Mouse (Mus musculus): Measurements from ENCODE around the gene Lrmda.

Gene Lrmda

DNA sequence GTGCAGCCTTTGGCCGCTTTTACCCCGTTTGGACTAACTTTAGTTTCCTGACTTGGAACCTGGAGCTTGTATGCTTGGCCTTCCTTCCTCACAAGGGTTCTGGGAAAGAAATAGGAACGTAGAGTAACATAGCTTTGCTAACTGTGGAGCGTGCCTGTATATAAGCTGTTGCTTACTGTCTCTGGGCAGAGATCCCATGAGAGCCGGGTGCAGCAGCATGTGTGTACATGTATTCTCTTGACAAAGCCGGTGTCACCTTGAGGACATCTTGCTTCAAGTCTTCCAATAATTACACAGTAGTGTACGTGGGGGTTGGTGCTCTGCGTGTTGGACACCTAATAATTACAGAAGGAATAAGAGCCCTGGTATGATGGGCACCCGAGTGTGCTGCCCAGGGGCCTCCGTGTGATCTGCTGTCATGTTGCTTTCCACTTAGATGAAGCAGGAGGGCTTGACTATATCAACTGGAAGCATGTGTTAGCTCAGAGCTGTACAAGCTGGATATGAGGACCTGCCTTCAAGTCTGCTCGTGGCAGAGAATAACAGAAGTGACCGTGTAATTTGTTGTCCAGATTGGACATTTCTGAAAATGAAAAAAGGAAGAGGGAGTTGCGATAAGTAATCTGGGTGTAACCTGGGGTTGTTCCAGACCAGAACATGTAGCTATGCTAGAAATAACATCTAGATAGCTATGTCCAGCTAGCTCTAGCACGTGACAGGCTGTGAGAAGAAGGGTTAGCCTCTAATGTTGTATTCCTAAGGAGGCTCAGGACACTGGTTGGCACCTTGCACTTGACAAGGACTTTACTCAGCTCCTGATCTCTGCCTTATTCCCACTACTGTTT, 82.7 kb downstream of the Lrmda start:
- DNase-seq: no peak

DNA sequence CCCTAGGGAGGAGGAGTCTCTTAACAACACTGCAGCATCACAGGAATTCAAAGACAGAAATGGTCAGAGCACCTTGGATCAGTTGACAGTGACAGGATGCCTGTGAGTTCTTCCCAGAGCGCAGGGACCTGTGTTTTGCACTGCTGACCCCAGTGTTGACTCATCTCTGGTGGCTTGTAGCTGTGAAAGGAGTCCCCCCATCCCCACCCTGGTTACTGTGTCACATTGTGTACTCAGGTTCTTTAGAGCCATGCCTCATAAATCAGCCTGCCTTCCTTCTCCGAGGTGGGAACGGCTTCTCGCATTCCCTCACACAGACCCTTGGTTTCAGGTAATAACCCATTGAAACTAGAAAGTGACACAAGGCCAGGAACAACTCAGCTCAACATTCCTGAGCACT, 86.3 kb downstream of the Lrmda start:
- no peak for DNase-seq

DNA sequence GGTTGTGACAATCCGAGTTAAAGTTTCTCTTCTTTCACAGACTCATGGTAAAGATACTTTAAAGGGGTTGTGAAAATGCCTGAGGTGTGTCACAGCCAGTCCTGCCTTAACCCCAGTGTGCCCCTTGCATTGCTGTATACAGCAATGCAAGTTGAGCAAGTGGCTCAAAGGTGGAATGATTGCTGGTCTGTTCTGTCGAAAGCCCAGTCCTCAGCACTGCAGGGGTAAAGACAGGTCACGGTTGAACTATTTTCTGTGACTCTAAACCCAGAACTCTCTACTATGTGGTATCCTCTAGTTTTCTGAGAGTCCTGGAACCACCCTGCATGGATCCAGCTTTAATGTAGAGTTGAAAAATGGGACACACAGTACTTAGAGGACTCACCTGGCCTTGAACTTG, 87.3 kb downstream of the Lrmda start:
- DNase-seq: no peak

DNA sequence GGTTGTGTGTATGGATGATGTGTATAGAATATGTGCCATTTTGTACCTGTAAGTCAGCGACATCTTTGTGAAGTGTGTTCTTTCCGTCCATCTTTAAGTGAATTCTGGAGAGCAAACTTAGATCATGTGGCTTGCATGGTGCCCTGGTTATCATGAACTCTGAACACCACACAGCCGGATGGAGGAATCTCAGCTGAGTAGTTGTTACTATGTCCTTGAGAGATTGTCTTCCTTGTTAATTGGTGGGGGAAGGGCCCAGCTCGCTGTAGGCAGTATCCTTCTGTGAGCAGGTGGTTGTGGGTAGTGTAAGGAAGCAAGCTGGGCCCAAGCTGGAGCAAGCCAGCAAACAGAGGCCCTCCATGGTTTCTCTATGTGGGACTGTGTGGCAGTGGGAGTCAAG, 89.9 kb downstream of the Lrmda start:
- no peak for DNase-seq

DNA sequence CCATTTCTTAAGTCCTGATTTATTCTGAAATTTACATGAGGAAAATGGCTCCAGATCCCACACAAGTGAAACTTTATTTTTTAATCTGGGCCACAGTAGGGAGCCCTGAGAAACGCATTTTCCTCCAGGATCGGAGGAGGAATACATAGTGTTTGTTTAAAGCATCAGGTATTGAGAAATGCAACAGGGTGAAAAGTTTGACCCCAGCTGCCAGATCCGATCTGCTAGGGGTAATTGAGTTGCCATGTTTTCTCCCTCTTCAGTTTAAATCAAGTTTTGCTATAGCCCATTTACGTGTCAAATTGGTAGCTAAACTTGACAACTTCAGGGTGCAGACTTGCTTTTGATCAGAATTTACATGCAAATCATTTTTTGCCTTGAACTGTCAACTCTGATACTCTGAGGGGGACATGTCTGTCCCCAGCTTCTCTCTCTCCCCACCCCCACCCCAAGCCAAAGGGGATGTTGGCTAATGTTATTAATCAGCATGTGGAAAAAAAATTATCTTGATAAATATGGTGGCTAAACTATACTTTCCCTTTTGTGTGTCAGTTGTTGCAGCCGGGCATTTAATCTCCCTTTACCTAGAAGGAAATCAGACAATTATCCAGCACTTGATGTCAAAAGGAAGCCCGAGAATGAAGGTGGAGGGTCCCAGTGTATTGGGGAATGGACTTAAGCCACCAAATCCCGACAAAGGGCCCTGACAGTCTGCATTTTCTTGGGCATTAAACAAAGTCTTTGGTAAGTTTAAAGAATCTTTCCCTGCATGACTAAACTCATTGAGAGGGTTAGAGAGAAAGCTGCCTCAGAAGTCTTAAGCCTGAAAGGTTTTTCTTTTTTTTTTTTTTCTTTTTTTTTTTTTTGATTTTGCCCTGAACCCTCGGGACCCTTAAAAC, 94.2 kb downstream of the Lrmda start:
- DNase-seq: no peak

DNA sequence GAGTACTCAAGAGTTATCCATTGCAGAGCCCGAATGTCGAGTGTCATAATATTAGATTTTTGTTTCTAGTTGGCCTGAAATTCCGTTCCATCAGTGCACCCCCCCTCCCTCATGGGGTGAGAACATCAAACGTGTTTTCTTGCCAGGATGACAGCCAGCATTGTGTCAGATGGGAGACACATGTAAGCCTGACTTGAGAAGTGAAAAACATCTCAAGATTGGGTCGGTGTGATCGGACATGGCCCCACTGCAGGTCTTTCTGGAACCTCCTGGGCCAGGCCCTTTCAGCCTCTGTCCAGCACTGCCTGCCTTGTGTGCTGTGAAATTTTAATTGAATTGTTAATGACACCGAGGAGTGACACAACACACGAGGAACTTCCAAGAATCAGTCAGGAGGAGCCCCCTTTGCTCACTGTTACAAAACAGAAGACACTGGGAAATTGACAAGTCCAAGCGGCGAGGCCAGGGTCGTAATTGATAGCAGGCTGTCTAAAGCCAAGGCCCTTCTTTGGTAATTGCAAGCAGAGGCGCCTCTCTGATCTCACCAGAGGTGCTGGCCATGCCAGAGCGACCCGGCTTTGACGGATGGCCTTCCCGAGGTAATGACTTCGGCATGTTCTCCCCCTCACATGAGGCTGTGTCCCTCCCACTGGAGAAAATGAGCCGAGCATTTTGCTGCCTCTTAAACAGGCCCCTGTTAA, 95.3 kb downstream of the Lrmda start:
- DNase-seq: no peak

DNA sequence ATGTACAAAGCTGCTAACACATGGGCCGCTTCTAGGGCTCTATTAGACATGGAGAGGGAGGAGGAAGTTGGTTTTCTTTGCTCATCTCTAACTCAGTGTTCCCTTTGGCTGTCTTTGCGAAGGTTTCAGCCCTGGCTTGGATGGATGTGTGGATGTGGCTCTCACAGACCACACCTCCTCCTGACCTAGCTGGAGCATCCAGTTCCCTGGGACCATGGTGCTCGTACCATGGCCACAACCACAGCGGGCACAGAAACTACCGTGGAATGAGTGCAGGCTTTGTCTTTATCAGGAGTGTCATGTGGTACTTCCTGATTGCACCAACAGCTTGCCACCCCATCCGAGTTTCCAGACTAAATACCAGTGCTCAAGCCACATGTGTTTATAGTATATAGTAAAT, 98.6 kb downstream of the Lrmda start:
- DNase-seq: no peak

DNA sequence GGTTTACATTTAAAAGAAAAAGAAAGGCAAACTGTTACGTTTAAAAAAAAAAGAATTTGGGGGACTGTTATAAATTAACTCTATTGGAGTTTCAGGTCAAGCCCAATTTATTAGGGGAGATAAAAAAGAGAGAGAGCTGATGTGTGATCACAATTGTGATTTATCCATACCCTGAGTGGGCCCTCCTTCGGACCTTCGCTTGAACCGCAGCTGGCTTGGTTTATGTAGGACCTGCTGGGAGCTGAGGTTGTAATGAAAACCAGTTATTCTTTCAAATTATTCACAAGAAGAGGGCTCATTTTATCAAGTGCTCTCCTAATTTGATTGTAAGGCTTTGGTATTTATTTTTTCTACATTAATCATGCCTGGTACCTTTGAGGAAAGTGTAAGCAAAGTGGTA, 99.0 kb downstream of the Lrmda start:
- no peak for DNase-seq

DNA sequence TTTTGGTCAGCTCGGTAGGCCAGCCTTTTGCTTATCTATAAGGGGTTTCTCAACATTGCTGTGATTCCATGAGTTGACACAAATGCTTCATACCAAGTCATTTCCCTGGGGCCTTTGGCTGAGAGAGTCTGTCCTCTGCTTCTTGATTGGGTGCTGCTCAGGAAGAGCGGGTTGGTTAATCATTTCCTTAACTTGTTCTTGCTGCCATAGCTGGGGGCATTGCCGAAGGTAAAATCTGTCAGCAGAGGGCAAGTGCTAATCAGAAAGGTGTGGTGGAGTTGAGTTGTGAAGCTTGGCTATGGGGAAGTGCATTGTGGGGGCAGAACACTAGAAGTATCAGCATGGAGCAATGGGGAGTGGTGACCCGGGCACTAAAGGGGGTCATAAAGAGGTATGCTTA, 106.8 kb downstream of the Lrmda start:
- DNase-seq: peak; percentile 54 to 67

DNA sequence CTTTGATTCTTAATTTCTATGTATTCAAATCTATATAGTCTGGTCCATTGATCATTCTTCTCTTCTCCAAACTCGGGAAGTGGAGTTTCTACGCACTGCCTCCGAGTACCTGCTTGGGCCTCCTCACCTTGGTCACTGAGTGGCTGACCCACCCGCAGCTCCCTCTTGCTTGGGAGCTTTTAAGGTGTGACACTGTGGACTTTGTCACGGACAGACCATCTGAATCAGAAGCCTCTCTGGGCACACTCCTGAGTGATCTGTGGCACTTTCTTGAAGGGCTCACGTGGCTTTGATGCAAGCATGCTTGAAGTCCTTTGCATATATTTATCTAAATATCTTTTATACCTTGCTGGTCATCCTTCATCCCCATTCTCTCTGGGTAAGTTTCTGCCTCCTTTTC, 107.3 kb downstream of the Lrmda start:
- DNase-seq: peak in 1 of 2 experiments; percentile 41

DNA sequence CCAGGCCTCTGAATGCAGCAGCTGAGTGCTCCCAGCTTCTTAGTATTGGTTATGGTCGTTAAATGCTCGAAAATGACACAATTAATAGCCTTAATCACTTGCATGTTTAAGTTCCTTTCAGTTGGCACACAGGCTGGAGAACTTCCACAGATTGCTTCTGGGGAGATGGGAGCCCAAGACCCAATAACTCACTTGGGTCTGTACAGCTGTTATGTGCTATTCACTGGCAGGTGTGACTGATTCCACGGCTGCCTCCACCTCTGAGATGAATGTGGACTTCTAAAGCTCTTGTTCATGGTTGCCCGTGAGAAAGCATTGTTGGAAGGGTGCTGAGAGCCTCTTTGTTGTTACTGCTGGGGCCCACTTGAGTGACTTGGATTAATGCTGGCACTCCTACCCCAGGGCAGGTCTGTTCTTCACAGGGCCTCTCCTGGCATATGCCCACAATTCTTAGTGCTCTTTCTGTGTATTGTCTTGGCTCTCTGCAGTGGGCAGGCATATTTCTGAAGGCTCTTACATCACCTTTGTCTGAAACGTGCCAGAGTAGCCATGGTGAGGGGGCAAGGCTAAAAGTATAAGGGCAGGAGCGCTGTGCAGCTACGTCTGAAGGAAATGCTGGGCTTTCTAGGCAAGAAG, 111.6 kb downstream of the Lrmda start:
- no peak for DNase-seq

DNA sequence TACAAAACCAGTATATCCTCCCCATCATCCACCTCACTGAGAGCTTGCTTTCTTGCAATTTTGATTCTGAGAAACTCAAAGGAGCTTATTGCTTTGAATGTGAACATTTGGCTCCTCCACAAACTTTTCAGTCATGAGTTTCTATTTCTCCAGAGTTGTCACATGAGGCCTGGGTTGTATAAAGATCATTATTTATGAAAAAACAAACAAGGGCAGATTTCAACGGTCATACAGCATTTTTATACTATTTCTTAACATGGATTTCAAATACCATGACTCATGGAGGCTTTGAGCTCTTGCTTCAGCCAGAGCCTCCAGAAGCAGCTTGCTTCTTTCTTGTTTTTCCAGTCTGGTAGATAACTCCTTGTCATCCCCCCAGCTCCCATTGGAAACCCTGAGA, 119.8 kb downstream of the Lrmda start:
- no peak for DNase-seq

DNA sequence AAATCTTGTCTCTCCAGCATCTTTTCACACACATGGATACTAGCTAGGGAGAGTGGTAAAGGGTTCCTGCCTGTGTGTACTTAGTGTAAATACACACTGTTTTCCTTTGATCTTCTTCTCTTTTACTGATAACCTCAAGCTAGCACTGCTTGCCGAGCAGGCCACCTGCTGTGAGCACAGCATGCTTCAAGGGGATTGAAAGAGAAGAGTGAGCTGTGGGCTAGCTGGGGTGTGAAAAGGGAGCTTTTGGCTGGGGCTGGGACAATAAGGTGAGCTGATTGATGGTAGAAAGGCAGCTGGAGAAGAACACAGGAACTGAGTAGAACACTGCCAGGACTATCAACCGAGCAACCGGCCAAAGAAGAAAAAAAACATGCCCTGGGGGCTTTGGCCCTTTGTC, 124.5 kb downstream of the Lrmda start:
- no peak for DNase-seq

DNA sequence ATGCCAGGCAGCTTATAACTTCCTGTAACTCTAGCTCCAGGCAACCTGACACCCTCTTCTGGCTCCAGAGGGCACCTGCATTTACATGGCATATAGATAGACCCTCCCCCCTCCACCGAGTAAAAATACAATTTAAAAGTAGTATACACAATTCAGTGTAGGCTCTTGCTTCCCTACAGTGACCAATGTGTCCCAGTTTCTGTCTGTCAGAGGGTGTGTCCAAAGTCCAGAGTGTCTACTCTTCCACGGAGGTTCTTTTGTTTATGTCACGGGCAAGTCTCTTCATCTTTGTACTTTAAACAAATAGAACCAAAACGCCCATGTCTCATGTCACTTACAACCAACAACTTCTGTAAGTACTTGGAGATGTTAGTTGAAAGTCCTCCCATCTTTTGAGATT, 126.4 kb downstream of the Lrmda start:
- no peak for DNase-seq

DNA sequence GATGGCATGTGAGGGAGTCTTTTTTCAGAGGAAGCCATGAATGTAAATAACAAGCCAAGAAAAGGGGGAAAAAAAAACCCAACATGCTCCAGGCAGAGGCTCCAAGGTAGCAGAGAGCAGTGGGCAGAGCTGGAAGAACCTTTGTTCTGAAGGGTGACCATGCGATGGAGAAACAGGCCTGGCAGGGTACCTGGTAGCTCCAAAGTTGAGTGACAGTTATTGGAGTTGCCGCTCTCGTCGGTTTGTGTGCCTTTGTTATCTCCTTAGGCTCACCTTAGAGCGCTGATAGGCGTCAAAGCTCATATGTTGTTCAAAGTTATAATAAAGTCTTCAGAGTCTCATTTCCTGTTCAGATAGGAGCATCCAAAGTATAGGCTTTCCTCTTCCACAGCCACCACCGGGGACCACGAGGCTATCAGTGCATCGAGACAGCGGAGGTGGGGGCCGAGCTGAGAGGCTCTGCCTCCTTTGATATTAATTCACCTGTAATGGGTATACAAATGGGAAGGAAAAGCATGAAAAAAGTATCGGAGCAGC, 127.1 kb downstream of the Lrmda start:
- no peak for DNase-seq

DNA sequence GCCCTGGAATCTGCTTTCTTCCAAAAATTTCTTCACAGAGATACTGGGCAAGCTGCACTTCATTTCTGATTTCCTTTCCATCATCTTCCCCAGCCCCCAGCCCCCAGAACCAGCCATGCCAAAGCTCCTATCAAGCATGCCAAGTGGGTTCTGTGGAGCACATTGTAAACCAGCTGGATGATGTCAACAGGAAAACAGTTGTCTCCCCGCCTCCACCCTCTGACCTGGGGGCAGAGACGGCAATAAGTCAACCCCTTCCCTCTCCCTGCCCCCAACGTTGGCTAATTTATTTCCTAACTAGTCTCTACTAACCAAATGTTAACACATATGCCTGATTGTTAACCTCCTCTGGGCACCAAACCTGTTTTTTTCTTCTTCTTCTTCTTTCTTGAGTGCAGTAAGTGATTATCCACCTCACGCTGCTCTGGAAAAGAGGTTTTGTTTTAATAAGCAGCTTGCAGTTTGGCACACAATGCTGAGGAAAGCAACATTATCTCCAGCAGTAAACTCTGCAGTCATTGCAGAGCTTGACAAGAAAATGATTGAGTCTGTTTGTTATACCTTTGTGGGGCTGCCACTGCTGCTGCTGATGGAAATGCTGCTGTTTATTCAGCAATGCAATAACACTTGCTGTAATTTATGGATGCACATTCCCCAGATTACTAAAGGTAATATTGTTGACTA, 128.0 kb downstream of the Lrmda start:
- DNase-seq: no peak

DNA sequence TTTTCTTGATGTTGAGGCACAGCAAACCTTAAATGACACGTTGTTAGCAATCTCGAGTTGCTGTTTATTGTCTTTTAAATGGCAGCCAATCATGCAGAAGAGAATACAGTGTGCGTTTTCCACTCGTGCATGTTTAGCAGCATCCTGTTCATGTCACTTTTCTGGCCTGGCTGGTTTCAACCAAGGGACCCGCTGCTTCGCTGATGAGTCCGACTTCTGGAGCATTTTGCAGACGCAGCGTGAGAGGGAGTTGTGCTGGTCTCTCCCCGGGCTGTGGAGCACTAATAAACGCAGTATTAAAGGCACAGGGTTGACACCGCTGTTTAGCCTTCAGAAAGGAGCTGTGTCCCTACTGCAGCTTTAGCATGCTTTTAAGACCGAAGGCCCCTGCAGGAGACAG, 133.2 kb downstream of the Lrmda start:
- DNase-seq: no peak

DNA sequence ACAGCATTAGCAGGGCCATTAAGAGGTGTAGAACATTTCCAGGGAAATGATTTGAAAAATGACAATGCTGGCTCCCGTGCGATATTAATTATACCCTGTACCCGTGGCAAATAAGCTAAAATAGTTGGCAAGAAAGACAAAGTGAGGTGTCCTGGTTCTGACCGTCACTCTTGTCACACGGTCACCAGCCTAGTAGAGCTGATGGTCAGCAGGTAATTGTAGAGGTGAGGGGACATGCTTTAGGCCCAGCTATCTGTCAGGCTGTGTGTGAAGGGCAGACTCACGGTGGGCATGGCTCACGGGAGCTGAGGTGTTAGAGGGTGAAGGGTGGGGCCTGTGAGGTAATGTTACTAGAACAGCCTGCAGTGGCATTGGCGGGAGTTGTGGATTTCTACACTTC, 134.6 kb downstream of the Lrmda start:
- DNase-seq: no peak

DNA sequence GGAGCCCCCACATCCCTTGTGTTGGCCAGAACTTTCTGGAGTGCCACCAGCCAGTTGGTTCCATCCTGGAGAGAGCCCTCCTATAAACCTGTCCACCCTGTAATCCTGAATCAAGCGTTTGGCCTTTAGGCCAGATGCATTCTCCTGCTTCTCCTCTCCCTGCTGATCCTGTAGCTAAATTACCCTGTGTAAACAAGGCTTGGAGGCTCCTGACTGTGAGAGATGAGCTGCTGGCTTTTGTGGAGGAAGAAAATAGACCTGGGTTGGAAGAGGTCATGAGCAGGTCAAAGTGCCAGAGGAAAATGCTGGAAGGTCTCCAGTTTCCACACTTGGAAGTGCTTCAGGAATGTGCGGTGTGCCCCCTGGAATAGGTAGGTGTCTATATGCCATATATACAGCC, 135.5 kb downstream of the Lrmda start:
- DNase-seq: peak; percentile 28

DNA sequence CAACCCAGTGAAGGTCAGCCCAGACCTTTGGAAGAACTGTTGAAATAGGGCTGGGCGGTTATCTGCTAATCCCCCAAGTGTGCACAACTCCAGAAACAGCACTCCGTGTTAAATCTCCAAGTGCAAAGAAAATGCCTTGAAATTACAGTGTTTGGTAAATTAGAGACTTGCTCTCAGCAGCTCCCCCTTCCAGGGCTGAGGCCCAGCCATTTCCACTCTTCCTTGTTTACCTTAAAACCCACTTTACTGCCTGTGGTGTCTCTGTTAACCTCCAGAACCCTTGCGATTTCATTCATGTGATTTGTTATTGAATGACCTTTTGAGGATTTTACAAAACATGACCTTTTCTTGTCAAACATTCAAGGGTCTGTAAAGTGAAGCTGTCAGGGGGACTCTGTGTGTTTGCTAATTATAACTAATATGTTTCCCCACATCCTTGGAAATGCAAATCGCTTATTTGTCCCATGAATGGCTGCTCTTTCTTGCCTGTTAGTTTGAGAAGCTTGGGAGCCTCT, 136.1 kb downstream of the Lrmda start:
- no peak for DNase-seq

DNA sequence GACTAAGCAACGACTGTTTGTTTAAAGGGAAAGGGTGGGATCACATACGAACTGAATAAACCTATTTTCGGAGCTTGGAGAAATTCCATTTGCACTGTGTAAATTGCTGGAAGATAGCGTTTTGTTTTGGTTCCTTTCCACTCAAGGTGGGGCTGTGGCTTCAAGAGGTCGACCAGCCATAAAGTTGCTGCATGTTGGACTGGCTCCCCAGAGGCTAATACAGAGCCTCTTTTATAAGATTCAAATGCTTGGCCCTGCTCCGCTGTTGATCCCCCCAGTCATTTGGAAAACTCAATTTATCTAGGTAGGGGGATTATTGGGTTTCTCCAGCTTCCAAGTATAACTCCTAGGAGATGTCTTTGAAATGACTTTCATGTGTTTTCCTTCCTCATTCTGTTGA, 137.5 kb downstream of the Lrmda start:
- no peak for DNase-seq

DNA sequence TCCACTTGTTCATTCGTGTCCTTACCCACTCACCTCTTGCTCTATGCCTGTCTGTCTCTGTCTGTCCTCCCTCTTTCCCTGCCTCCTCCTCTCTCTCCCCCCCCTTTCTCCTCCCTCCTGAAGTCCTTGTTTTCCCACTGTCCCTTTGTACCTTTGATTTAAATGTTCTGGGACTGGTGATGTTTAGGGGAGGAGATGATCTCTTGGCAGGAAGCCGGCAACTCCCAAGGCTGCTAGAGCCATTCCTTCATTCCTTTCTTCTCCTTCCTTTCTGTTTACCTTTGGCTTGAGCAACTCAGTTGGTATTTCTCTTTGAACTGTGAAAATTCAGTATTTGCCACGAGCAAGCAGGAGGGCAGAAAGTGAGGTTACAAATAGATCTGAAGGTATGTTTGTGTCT, 141.9 kb downstream of the Lrmda start:
- peak; percentile 36 to 43 for DNase-seq
